Mouse (Mus musculus): ENCODE data around the gene Vmn1r221. TPM values are rescaled to one million over a fixed set of nuclear protein-coding genes. Genes with fewer than 3 reads are reported as not detected.
"Not testable (repeated sequence)": the region's sequence is repeated elsewhere in the genome, so short reads cannot be mapped to it uniquely, and the experiment has no call there.

Gene Vmn1r221
- total RNA-seq (2012; rRNA removed) (not detected in 2 replicates), total RNA-seq (2014; rRNA removed) (not detected in 2 replicates), polyA plus RNA-seq (2012; ENCODE audit: insufficient read length, low read depth) (not detected in 2 replicates)

DNA sequence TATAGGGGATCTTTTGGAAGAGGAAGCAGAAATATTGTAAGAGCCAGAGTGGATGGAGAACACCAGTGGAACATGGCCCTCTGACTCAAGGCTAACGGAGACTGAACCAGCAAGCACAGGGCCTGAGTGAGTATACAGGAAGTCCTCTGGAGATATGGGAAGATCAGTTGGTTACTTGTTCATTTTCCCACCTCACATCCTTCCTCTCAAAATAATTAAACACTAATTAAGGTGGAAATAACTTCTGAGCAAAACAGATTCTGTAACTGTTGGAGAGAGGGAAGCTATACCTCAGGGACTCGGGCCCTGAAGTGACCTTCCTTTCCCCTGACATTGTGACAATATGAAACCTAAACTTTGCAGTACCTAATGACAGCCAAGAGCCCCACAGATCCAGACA is at the start of gene Vmn1r221:
Vmn1r221 (plus strand) TSS at position 301 of the 400 bp plus-strand sequence.
- H3K4me3 ChIP-seq (replicated peaks in 1 of 3; ENCODE audit: low read depth in 2 of 3, low read length in 2 of 3, poor library complexity in 1 of 3); H3K4me1 ChIP-seq (ENCODE audit: control insufficient read depth in 1 of 2, insufficient read depth in 2 of 2); DNase-seq (ENCODE audit: extremely low read depth); H3K27ac ChIP-seq (ENCODE audit: insufficient read depth, low read depth); H3K9ac ChIP-seq (ENCODE audit: insufficient read depth, low read depth); H3K79me2 ChIP-seq (replicated peaks; ENCODE audit: control insufficient read depth, extremely low read depth, insufficient read depth, poor library complexity, severe bottlenecking); H3K36me3 ChIP-seq (replicated peaks in 1 of 2; ENCODE audit: control insufficient read depth in 1 of 2, insufficient read depth in 1 of 2, low read length in 1 of 2); in situ Hi-C loops (cut with MboI; ENCODE audit: low pct_ligation_motif_present, low pct_unique_long_range_greater_than_20kb, low sequenced_read_pairs); H3K9me3 ChIP-seq (replicated peaks; ENCODE audit: low read length); H3K27me3 ChIP-seq (replicated peaks); dilution Hi-C loops (cut with MboI; ENCODE audit: extremely low pct_ligation_motif_present, extremely low pct_unique_long_range_greater_than_20kb, low sequenced_read_pairs); H3K4me2 ChIP-seq (ENCODE audit: insufficient read depth, low read depth, poor library complexity, severe bottlenecking): not testable (repeated sequence)

DNA sequence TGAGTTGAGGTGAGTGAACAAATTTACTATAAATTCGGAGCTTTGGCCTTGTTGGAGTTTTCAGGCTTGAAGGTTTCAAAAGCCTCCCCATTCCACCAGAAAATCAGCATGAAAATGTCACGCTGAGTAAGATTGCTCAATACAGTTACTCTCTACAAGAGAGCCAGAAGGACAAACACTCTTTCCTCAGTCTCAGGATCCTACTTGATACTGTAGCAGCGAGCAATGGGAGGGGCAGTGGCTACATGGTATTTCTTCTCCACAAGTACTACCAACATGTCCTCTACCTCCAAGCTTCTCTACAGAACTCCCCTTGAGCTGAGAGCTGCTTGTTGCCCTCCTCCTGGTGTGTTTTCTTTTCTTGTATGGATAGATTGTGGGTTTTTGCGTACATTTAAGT is 47.5 kb upstream of the Vmn1r221 start:
- in situ Hi-C loops (cut with MboI; ENCODE audit: low pct_ligation_motif_present, low pct_unique_long_range_greater_than_20kb, low sequenced_read_pairs); H3K36me3 ChIP-seq (replicated peaks in 1 of 2; ENCODE audit: control insufficient read depth in 1 of 2, insufficient read depth in 1 of 2, low read length in 1 of 2); dilution Hi-C loops (cut with MboI; ENCODE audit: extremely low pct_ligation_motif_present, extremely low pct_unique_long_range_greater_than_20kb, low sequenced_read_pairs): not testable (repeated sequence)

DNA sequence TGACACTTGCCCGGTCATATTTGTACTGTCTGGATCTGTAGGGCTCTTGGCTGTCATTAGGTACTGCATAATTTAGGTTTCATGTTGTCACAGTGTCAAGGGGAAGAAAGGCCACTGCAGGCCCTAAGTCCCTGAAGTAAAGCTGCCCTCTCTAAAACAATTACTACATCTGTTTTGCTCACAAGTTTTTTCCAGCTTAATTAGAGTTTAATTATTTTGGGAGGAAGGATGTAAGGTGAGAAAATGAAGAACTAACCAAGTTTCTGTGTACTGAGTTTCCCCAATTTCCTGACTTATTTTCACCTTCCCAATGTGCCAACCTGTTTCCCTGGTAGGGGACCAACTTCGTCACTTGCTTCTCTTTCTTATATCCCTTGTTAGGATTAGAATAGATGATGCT is 26.1 kb upstream of the Vmn1r221 start, which contains the start of gene Vmn1r220:
Vmn1r220 (minus strand) TSS at position 101 of the 400 bp plus-strand sequence.
- dilution Hi-C loops (cut with MboI; ENCODE audit: extremely low pct_ligation_motif_present, extremely low pct_unique_long_range_greater_than_20kb, low sequenced_read_pairs) (no loop called here), in situ Hi-C loops (cut with MboI; ENCODE audit: low pct_ligation_motif_present, low pct_unique_long_range_greater_than_20kb, low sequenced_read_pairs) (no loop called here)
- H3K36me3 ChIP-seq (replicated peaks in 1 of 2; ENCODE audit: control insufficient read depth in 1 of 2, insufficient read depth in 1 of 2, low read length in 1 of 2) = no peaks in the 10 kb centered on the region
- H3K9me3 ChIP-seq (replicated peaks; ENCODE audit: low read length) = no peaks in the 10 kb centered on the region
- no peaks in the 10 kb centered on the region for H3K27me3 ChIP-seq (replicated peaks)
- TF ChIP-seq HCFC1 (IDR thresholded peaks at IDR 0.05; ENCODE audit: low read depth, low read length) = no peak
- TF ChIP-seq ZKSCAN1 (IDR thresholded peaks at IDR 0.05; ENCODE audit: borderline replicate concordance, low read depth, low read length) = no peak
- TF ChIP-seq USF1 (IDR thresholded peaks at IDR 0.05; ENCODE audit: low read depth, low read length) = no peak
- no peak for TF ChIP-seq TCF12 (IDR thresholded peaks at IDR 0.05; ENCODE audit: low read depth, low read length)
- TF ChIP-seq JUND (conservative IDR thresholded peaks at IDR 0.05; ENCODE audit: low read depth, low read length) = no peak
- TF ChIP-seq NELFE (IDR thresholded peaks at IDR 0.05; ENCODE audit: low read depth, low read length) = no peak
- TF ChIP-seq GABPA (IDR thresholded peaks at IDR 0.05; ENCODE audit: insufficient replicate concordance, low read depth, low read length) = no peak
- no peak for TF ChIP-seq MXI1 (IDR thresholded peaks at IDR 0.05; ENCODE audit: low read depth, low read length)
- no peak for TF ChIP-seq PAX5 (IDR thresholded peaks at IDR 0.05; ENCODE audit: low read length)
- TF ChIP-seq MAX (IDR thresholded peaks at IDR 0.05; ENCODE audit: low read length) = no peak
- TF ChIP-seq USF2 (conservative IDR thresholded peaks at IDR 0.05; ENCODE audit: low read depth, low read length) = no peak
- TF ChIP-seq NRF1 (IDR thresholded peaks at IDR 0.05; ENCODE audit: low read depth, low read length) = no peak
- TF ChIP-seq KAT2A (IDR thresholded peaks at IDR 0.05; ENCODE audit: insufficient replicate concordance, low read length) = no peak
- no peak for TF ChIP-seq E2F4 (IDR thresholded peaks at IDR 0.05; ENCODE audit: insufficient replicate concordance, low read depth, low read length)
- TF ChIP-seq BHLHE40 (IDR thresholded peaks at IDR 0.05; ENCODE audit: low read depth, low read length) = no peak
- no peak for TF ChIP-seq MEF2A (IDR thresholded peaks at IDR 0.05; ENCODE audit: borderline replicate concordance, low read depth, low read length)
- TF ChIP-seq IRF4 (IDR thresholded peaks at IDR 0.05; ENCODE audit: low read depth, low read length) = no peak
- no peak for TF ChIP-seq MAFK (IDR thresholded peaks at IDR 0.05; ENCODE audit: insufficient replicate concordance, low read length)
- TF ChIP-seq EP300 (IDR thresholded peaks at IDR 0.05; ENCODE audit: low read length) = no peak
- no peaks in the 10 kb centered on the region for H3K4me1 ChIP-seq (ENCODE audit: control insufficient read depth in 1 of 2, insufficient read depth in 2 of 2)
- H3K4me3 ChIP-seq (replicated peaks in 1 of 3; ENCODE audit: low read depth in 2 of 3, low read length in 2 of 3, poor library complexity in 1 of 3) = no peak within 1 kb of the TSS
- no peak within 1 kb of the TSS for H3K9ac ChIP-seq (ENCODE audit: insufficient read depth, low read depth)
- DNase-seq (ENCODE audit: extremely low read depth) = no peak
- no peaks in the 10 kb centered on the region for H3K79me2 ChIP-seq (replicated peaks; ENCODE audit: control insufficient read depth, extremely low read depth, insufficient read depth, poor library complexity, severe bottlenecking)
- no peak within 1 kb of the TSS for H3K27ac ChIP-seq (ENCODE audit: insufficient read depth, low read depth)
- H3K4me2 ChIP-seq (ENCODE audit: insufficient read depth, low read depth, poor library complexity, severe bottlenecking) = no peak within 1 kb of the TSS

More for the DNA sequence above, 47.5 kb upstream of the Vmn1r221 start:
- not testable (repeated sequence) for H3K79me2 ChIP-seq (replicated peaks; ENCODE audit: control insufficient read depth, extremely low read depth, insufficient read depth, poor library complexity, severe bottlenecking); H3K4me2 ChIP-seq (ENCODE audit: insufficient read depth, low read depth, poor library complexity, severe bottlenecking); H3K4me1 ChIP-seq (ENCODE audit: control insufficient read depth in 1 of 2, insufficient read depth in 2 of 2); H3K9me3 ChIP-seq (replicated peaks; ENCODE audit: low read length); H3K27me3 ChIP-seq (replicated peaks); H3K27ac ChIP-seq (ENCODE audit: insufficient read depth, low read depth); DNase-seq (ENCODE audit: extremely low read depth); H3K4me3 ChIP-seq (replicated peaks in 1 of 3; ENCODE audit: low read depth in 2 of 3, low read length in 2 of 3, poor library complexity in 1 of 3); H3K9ac ChIP-seq (ENCODE audit: insufficient read depth, low read depth)

DNA sequence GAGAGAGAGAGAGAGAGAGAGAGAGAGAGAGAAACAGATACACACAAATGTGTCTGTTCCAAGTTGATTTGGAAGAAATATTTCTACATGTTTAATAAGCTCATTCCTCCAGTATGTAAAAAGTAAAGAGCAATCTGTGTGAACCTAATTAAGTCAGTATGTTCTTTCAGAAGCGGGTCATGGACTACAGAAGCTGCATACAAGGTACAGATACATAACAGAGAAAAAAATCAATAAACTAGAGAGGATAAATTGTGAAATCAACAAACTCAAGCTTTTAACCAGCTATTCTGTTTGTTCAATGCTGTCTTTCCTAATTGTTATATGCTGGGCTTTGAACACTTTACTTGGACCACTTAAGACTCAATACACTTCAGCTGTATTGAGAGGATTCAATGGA is 10.0 kb upstream of the Vmn1r221 start:
- H3K36me3 ChIP-seq (replicated peaks in 1 of 2; ENCODE audit: control insufficient read depth in 1 of 2, insufficient read depth in 1 of 2, low read length in 1 of 2); H3K27ac ChIP-seq (ENCODE audit: insufficient read depth, low read depth); in situ Hi-C loops (cut with MboI; ENCODE audit: low pct_ligation_motif_present, low pct_unique_long_range_greater_than_20kb, low sequenced_read_pairs); H3K79me2 ChIP-seq (replicated peaks; ENCODE audit: control insufficient read depth, extremely low read depth, insufficient read depth, poor library complexity, severe bottlenecking); H3K9ac ChIP-seq (ENCODE audit: insufficient read depth, low read depth); DNase-seq (ENCODE audit: extremely low read depth); H3K4me2 ChIP-seq (ENCODE audit: insufficient read depth, low read depth, poor library complexity, severe bottlenecking); H3K4me3 ChIP-seq (replicated peaks in 1 of 3; ENCODE audit: low read depth in 2 of 3, low read length in 2 of 3, poor library complexity in 1 of 3); H3K4me1 ChIP-seq (ENCODE audit: control insufficient read depth in 1 of 2, insufficient read depth in 2 of 2); dilution Hi-C loops (cut with MboI; ENCODE audit: extremely low pct_ligation_motif_present, extremely low pct_unique_long_range_greater_than_20kb, low sequenced_read_pairs); H3K9me3 ChIP-seq (replicated peaks; ENCODE audit: low read length); H3K27me3 ChIP-seq (replicated peaks): not testable (repeated sequence)
